Mouse (Mus musculus): ENCODE measurements around the gene Rnaseh1.

Rnaseh1 gene

GRCm38 (mm10) chr12:28667287-28667686 lies 17.9 kb downstream of the Rnaseh1 start:
- no peak for DNase-seq (ENCODE audit: low spot score)

- DNase-seq (ENCODE audit: low spot score) = no peak
These were observed 24.8 kb downstream of the Rnaseh1 start for GRCm38 (mm10) chr12:28674038-28674720.

GRCm38 (mm10) chr12:28675121-28675924 lies 25.9 kb downstream of the Rnaseh1 start, which contains the start of gene Adi1:
Gene Adi1 (plus strand): TSS chr12:28675231.
- peak; percentile 74 for DNase-seq (ENCODE audit: low spot score)

GRCm38 (mm10) chr12:28675925-28676209 lies 26.5 kb downstream of the Rnaseh1 start:
- DNase-seq (ENCODE audit: low spot score) = no peak

GRCm38 (mm10) chr12:28684674-28685073 lies 35.3 kb downstream of the Rnaseh1 start:
- DNase-seq (ENCODE audit: low spot score) = no peak

GRCm38 (mm10) chr12:28685771-28686170 lies 36.4 kb downstream of the Rnaseh1 start:
- DNase-seq (ENCODE audit: low spot score) = no peak

- no peak for DNase-seq (ENCODE audit: low spot score)
These were observed 36.9 kb downstream of the Rnaseh1 start for GRCm38 (mm10) chr12:28686199-28686879.

GRCm38 (mm10) chr12:28688996-28689395 lies 39.6 kb downstream of the Rnaseh1 start:
- DNase-seq (ENCODE audit: low spot score) = no peak

- DNase-seq (ENCODE audit: low spot score) = no peak
These were observed 41.3 kb downstream of the Rnaseh1 start for GRCm38 (mm10) chr12:28690730-28691129.

- no peak for DNase-seq (ENCODE audit: low spot score)
These were observed 44.3 kb downstream of the Rnaseh1 start for GRCm38 (mm10) chr12:28693738-28694137.

- no peak for DNase-seq (ENCODE audit: low spot score)
These were observed 44.8 kb downstream of the Rnaseh1 start for GRCm38 (mm10) chr12:28694231-28694630.

GRCm38 (mm10) chr12:28694776-28695175 lies 45.4 kb downstream of the Rnaseh1 start:
- DNase-seq (ENCODE audit: low spot score) = no peak

- no peak for DNase-seq (ENCODE audit: low spot score)
These were observed 48.6 kb downstream of the Rnaseh1 start for GRCm38 (mm10) chr12:28697821-28698595.

GRCm38 (mm10) chr12:28699086-28699485 lies 49.7 kb downstream of the Rnaseh1 start:
- DNase-seq (ENCODE audit: low spot score) = no peak

- DNase-seq (ENCODE audit: low spot score) = peak; percentile 77
These were observed 50.3 kb downstream of the Rnaseh1 start for GRCm38 (mm10) chr12:28699656-28700055.

GRCm38 (mm10) chr12:28700101-28700511 lies 50.7 kb downstream of the Rnaseh1 start:
- DNase-seq (ENCODE audit: low spot score) = no peak

- peak; percentile 38 for DNase-seq (ENCODE audit: low spot score)
These were observed 51.2 kb downstream of the Rnaseh1 start for GRCm38 (mm10) chr12:28700561-28701025.

- DNase-seq (ENCODE audit: low spot score) = no peak
These were observed 51.9 kb downstream of the Rnaseh1 start for GRCm38 (mm10) chr12:28701302-28701701.

- DNase-seq (ENCODE audit: low spot score) = no peak
These were observed 55.0 kb downstream of the Rnaseh1 start for GRCm38 (mm10) chr12:28704381-28704780.

- no peak for DNase-seq (ENCODE audit: low spot score)
These were observed 55.8 kb downstream of the Rnaseh1 start for GRCm38 (mm10) chr12:28705204-28705603.

- no peak for DNase-seq (ENCODE audit: low spot score)
These were observed 58.8 kb downstream of the Rnaseh1 start for GRCm38 (mm10) chr12:28708154-28708553.
